Mouse (Mus musculus): ENCODE results near the gene Crabp2. TPM values are rescaled to one million over a fixed set of nuclear protein-coding genes. Genes with fewer than 3 reads are reported as not detected.

The Crabp2 gene
- total RNA-seq, 4 experiments from 2014 or later = 3.9 to 5.9 (median 4.7) TPM

Other genes starting within 250 kb of the Crabp2 start
- gene Lrrc71, start 200.0 kb upstream of the Crabp2 start, total RNA-seq (2022) = 1 to 10 TPM in 1 of 4 experiments, under 1 TPM in 3; 0.43 to 1.6 (median 0.62) TPM
- under 1 TPM; 0.13 to 0.20 (median 0.17) TPM for gene Ntrk1, start 153.5 kb upstream of the Crabp2 start, total RNA-seq (2022)
- under 1 TPM; 0.49 to 1.00 (median 0.68) TPM for gene Insrr, start 151.7 kb upstream of the Crabp2 start, total RNA-seq (2022)
- gene Pear1, start 124.4 kb upstream of the Crabp2 start, total RNA-seq (2022) = 10 to 100 TPM; 10.5 to 12.7 (median 12.2) TPM
- gene Sh2d2a, start 101.9 kb upstream of the Crabp2 start, total RNA-seq (2022) = not detected
- 10 to 100 TPM; 53.2 to 58.8 (median 53.7) TPM for gene Prcc, start 63.1 kb upstream of the Crabp2 start, total RNA-seq (2022)
- 100 to 1,000 TPM; 137 to 145 (median 140) TPM for gene Hdgf, start 42.3 kb upstream of the Crabp2 start, total RNA-seq (2022)
- 10 to 100 TPM; 58.6 to 59.7 (median 59.5) TPM for gene Mrpl24, start 29.2 kb upstream of the Crabp2 start, total RNA-seq (2022)
- gene Isg20l2, start 18.4 kb upstream of the Crabp2 start, total RNA-seq (2022) = 10 to 100 TPM; 12.7 to 16.1 (median 15.1) TPM
- 10 to 100 TPM; 25.2 to 31.5 (median 26.2) TPM for gene Rrnad1, start 17.9 kb upstream of the Crabp2 start, total RNA-seq (2022)
- 1 to 10 TPM; 4.9 to 6.5 (median 5.5) TPM for gene Nes, start 22.4 kb downstream of the Crabp2 start, total RNA-seq (2022)
- gene Bcan, start 51.6 kb downstream of the Crabp2 start, total RNA-seq (2022) = 100 to 1,000 TPM; 257 to 304 (median 278) TPM
- 10 to 100 TPM; 26.0 to 34.3 (median 29.3) TPM for gene Hapln2, start 78.9 kb downstream of the Crabp2 start, total RNA-seq (2022)
- gene Gpatch4, start 94.4 kb downstream of the Crabp2 start, total RNA-seq (2022) = 10 to 100 TPM; 14.0 to 19.9 (median 16.1) TPM
- 10 to 100 TPM; 67.5 to 89.0 (median 81.9) TPM for gene Naxe, start 109.8 kb downstream of the Crabp2 start, total RNA-seq (2022)
- gene Ttc24, start 129.6 kb downstream of the Crabp2 start, total RNA-seq (2022) = not detected
- 1 to 10 TPM in 1 of 4 experiments, under 1 TPM in 3; 0.12 to 1.2 (median 0.56) TPM for gene Iqgap3, start 133.3 kb downstream of the Crabp2 start, total RNA-seq (2022)
- 100 to 1,000 TPM; 189 to 206 (median 196) TPM for gene Mef2d, start 193.7 kb downstream of the Crabp2 start, total RNA-seq (2022)